Mouse (Mus musculus) stomach, embryonic 16.5 days (tissue): ENCODE measurements around the gene Cyp4a12b. TPM values are rescaled to one million over a fixed set of nuclear protein-coding genes. Genes with fewer than 3 reads are reported as not detected.

Experiments
- ATAC-seq: fragments of 200-750 bp; cut with Nextera tagmentation; 2 replicates; pipeline ENCODE4 v1.8.0; 2017; ENCODE audit warnings: moderate number of reproducible peaks, moderate TSS enrichment; ENCODE audit not compliant: insufficient read depth, low FRiP score
- H3K27ac ChIP-seq: fragments of 300-500 bp; sonication (generic); 2 replicates; pipeline ENCODE4 v1.5.1; 2014; ENCODE audit warnings: low read length
- H3K27me3 ChIP-seq: fragments of 300-500 bp; sonication (generic); 2 replicates; pipeline ENCODE4 v1.6.1; 2014; ENCODE audit warnings: low read length, control low read depth, mixed read lengths; ENCODE audit not compliant: control insufficient read depth, insufficient read depth
- H3K36me3 ChIP-seq: fragments of 300-500 bp; sonication (generic); 2 replicates; pipeline ENCODE4 v1.6.1; 2014; ENCODE audit warnings: low read length; ENCODE audit not compliant: control insufficient read depth, insufficient read depth
- H3K4me1 ChIP-seq: fragments of 300-500 bp; sonication (generic); 2 replicates; pipeline ENCODE4 v1.6.1; 2014; ENCODE audit warnings: low read length, control low read depth, mixed read lengths; ENCODE audit not compliant: control insufficient read depth, insufficient read depth
- H3K4me2 ChIP-seq: fragments of 300-500 bp; sonication (generic); 2 replicates; pipeline ENCODE4 v1.6.1; 2014; ENCODE audit warnings: low read depth, low read length, mixed read lengths
- H3K4me3 ChIP-seq: fragments of 300-500 bp; sonication (generic); replicated peaks from 2 replicates; pipeline ENCODE4 v1.5.1; 2014; ENCODE audit warnings: mild to moderate bottlenecking, low read length
- H3K9ac ChIP-seq: fragments of 300-500 bp; sonication (generic); 2 replicates; pipeline ENCODE4 v1.6.1; 2014; ENCODE audit warnings: low read length
- H3K9me3 ChIP-seq: fragments of 300-500 bp; sonication (generic); replicated peaks from 2 replicates; pipeline ENCODE4 v1.6.1; 2016; ENCODE audit warnings: low read length, control low read depth; ENCODE audit not compliant: control insufficient read depth
- WGBS: fragments of 180-500 bp; shearing (Covaris S2); extraction: QIAGEN DNeasy Blood & Tissue Kit; methylation state at CpG from one replicate; pipeline ENCODE4 v1.1.7; 2014; 5-methylcytosine and 5-hydroxymethylcytosine counted together
- polyA plus RNA-seq: library from polyadenylated mRNA; unstranded; fragments of >200 nt; fragmentation: Nextera tagmentation; extraction: Ambion mirVana; gene quantifications from 2 replicates; pipeline ENCODE4 v1.2.1, GENCODE M21; 2015

Cyp4a12b gene
- polyA plus RNA-seq, 1 experiment from 2014 or later = not detected

DNA sequence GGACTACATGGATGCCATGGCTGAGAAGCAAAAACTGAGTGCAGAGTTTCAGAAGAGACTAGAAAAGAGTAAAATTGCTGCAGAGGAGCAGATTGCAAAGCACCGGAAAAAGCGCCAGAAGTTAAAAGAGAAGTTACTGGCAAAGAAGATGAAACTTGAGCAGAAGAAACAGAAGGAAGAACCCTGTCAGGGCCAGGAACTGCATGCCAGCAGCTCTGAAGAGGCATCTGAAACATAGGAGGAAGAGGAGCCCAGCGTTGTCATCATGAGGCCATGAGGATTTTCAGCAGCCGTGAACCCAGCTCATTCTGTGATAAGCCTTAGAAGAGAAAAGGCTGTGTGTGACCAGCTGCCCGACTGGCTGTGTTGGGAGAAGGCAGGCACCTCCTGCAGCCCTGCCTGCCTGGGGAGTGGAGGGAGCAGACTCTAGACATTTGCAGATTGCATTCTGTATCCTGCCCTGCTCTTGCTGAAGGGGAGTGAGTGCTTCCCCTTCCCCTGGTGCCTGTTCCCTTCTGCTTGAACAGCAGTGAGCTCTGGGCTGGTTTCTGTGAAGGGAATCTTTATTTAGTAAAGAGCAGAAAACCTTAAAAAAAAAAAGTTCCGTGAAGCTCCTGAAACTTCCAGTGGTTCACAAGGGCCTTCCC lies 69.7 kb downstream of the Cyp4a12b start:
- no peaks in the 10 kb centered on the region for H3K36me3 ChIP-seq
- H3K4me2 ChIP-seq = no peak overlapping the region
- no peaks in the 10 kb centered on the region for H3K4me1 ChIP-seq
- no peak overlapping the region for H3K27ac ChIP-seq
- no peak overlapping the region for H3K4me3 ChIP-seq
- no peaks in the 10 kb centered on the region for H3K27me3 ChIP-seq
- no peak overlapping the region for H3K9ac ChIP-seq
- 59% methylated on average over 6 of the region's 6 CpGs for WGBS
- no peak for ATAC-seq
- no peaks in the 10 kb centered on the region for H3K9me3 ChIP-seq

Other genes with a start within 250 kb of the Cyp4a12b start
- gene Cyp4a29, start 169.5 kb upstream of the Cyp4a12b start, polyA plus RNA-seq = not detected in 2 replicates
- gene Cyp4a12a, start 112.6 kb upstream of the Cyp4a12b start, polyA plus RNA-seq = not detected in 2 replicates
- not detected in 2 replicates for gene Cyp4a30b, start 41.0 kb downstream of the Cyp4a12b start, polyA plus RNA-seq
- gene Cyp4a14, start 84.5 kb downstream of the Cyp4a12b start, polyA plus RNA-seq = not detected in 2 replicates
- 0.08 TPM in 1 of 2 replicates, not detected in the other for gene Cyp4a10, start 106.6 kb downstream of the Cyp4a12b start, polyA plus RNA-seq
- not detected in 2 replicates for gene Cyp4a31, start 152.0 kb downstream of the Cyp4a12b start, polyA plus RNA-seq
- gene Cyp4a32, start 189.3 kb downstream of the Cyp4a12b start, polyA plus RNA-seq = not detected in 2 replicates
- 2.1 and 2.5 TPM in 2 replicates for gene Cyp4b1, start 236.1 kb downstream of the Cyp4a12b start, polyA plus RNA-seq